ENCODE assay signal across 8 mouse cellular contexts in the genomic region with DNA sequence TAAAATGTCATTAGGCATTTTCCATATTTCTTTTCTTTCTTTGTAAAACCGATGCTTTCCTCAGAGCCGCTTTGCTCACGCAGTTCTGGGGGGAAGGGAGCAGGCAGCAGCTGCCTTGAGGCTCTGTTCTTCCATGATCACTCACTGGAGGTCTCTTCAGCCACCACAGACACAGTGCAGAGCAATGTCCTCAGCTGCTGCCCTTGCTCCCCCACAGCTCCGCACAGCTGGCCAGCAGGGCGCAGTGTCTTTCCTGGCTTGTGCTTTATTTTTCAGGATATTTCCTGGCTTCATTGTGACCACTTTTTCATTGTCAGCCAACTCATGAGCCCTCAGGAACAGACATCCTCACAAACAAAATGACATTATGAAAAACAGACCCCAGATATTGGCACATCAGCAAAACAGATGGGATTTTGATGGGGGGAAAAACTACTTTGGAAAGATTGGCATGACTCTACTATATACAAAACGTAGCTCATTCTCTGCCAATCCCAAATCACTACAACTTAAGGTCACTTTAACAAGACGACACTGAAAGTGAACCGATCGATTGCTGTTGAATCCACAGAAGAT.
DNase-seq lines count a peak whose midpoint lies in the region; ATAC-seq lines count a peak whose summit lies in the region.

No protein-coding gene starts in this region.

- DNase-seq in NIH3T3 (ENCODE audit: low read depth) = peak; percentile 19
- peak; percentile 61 for DNase-seq in embryo, embryonic 10 days (ENCODE audit: low spot score)
- DNase-seq in heart, adult 11 months = peak; percentile 96
- peak; percentile 54 for DNase-seq in kidney, adult 11 months
- peak; percentile 67 to 74 for DNase-seq in lung, adult 18-20 months
- peak; percentile 54 for DNase-seq in ovary, postnatal 36 days (ENCODE audit: low spot score)
- DNase-seq in frontal cortex, postnatal 25 days (ENCODE audit: low spot score in 2 of 2) = no peak

- ATAC-seq in inflammation-experienced regulatory T-cells, adult 6 months = no peak

Comparison
In these comparisons a context has a peak if more than half of its experiments do, and no peak if none do; other contexts are left out.
1. DNase-seq: peak in NIH3T3 (single experiment), embryo, embryonic 10 days (single experiment), heart, adult 11 months (single experiment), kidney, adult 11 months (single experiment), lung, adult 18-20 months (2 of 2) and ovary, postnatal 36 days (single experiment); none in frontal cortex, postnatal 25 days (0 of 2).